In the genomic region with DNA sequence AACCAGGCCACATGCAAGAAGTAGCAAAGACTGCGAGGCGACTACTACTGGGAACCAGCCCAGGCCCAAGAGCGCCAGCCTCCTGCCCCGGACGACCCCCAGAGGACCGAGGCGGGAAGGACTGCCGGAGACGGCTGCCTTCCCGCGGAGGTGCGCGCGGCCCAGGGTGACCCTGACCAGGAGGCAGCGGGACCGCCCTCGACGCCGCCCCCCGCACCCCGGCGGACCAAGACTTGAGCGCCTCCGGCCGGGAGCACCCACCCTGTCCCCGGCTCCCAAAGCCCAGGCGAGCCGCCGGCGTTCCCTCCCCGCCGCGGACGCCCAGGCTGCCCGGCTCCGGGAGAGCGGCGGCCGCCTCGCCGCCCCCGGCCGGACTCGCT, we compare ENCODE assay signal across 7 mouse cellular contexts. TPM values are rescaled to one million over a fixed set of nuclear protein-coding genes. Genes with fewer than 3 reads are reported as not detected.
A peak's percentile ranks its signal among the peaks of the same experiment; 100 is the strongest.
DNase-seq lines count a peak whose midpoint lies in the region; ATAC-seq and TF ChIP-seq lines count a peak whose summit lies in the region.

No protein-coding gene starts in this region.

- peaks cover 32% of the 10 kb centered on the region for H3K36me3 ChIP-seq in E14TG2a.4 (ENCODE audit: insufficient read depth, low read length)
- peaks cover 34% of the 10 kb centered on the region for H3K36me3 ChIP-seq in heart, embryonic 16.5 days (ENCODE audit: control insufficient read depth, insufficient read depth)
- peaks cover 34% of the 10 kb centered on the region for H3K36me3 ChIP-seq in stomach, embryonic 16.5 days (ENCODE audit: control insufficient read depth, insufficient read depth, low read length)

- peak overlapping the region; percentile 96 for H3K27ac ChIP-seq in heart, embryonic 16.5 days (ENCODE audit: low read length)
- peak overlapping the region; percentile 89 for H3K27ac ChIP-seq in stomach, embryonic 16.5 days (ENCODE audit: low read length)

- no peak for TF ChIP-seq CTCF in E14TG2a.4 (conservative IDR thresholded peaks at IDR 0.05; ENCODE audit: low read length)

- H3K9ac ChIP-seq in heart, embryonic 16.5 days (ENCODE audit: low read length) = peak overlapping the region; percentile 100
- H3K9ac ChIP-seq in stomach, embryonic 16.5 days (ENCODE audit: low read length) = peak overlapping the region; percentile 96

- DNase-seq in A20 (ENCODE audit: low read depth, low spot score) = peak; percentile 71
- peak; percentile 57 for DNase-seq in embryo, embryonic 9.5 days (ENCODE audit: extremely low spot score)
- peak; percentile 82 for DNase-seq in kidney, postnatal 14 days

- peaks cover 87% of the 10 kb centered on the region for H3K9me3 ChIP-seq in E14TG2a.4 (ENCODE audit: low read length)
- H3K9me3 ChIP-seq in heart, embryonic 16.5 days (replicated peaks; ENCODE audit: control insufficient read depth, low read length) = peaks cover 5% of the 10 kb centered on the region
- H3K9me3 ChIP-seq in stomach, embryonic 16.5 days (replicated peaks; ENCODE audit: control insufficient read depth, low read length) = 0 out of 2 replicates have a peak, but pooled peaks cover 6% of the 10 kb centered on the region

- H3K4me3 ChIP-seq in E14TG2a.4 (replicated peaks; ENCODE audit: low read length) = peak overlapping the region; percentile 84
- peak overlapping the region; percentile 100 for H3K4me3 ChIP-seq in heart, embryonic 16.5 days (ENCODE audit: low read length)
- peak overlapping the region; percentile 100 for H3K4me3 ChIP-seq in stomach, embryonic 16.5 days (replicated peaks; ENCODE audit: low read length)

- peak overlapping the region; percentile 79 for H3K4me2 ChIP-seq in heart, embryonic 16.5 days (ENCODE audit: low read depth, low read length)
- H3K4me2 ChIP-seq in stomach, embryonic 16.5 days (ENCODE audit: low read depth, low read length) = peak overlapping the region; percentile 79

- under 1% methylated on average over 40 of the region's 44 CpGs for WGBS in heart, embryonic 16.5 days
- WGBS in stomach, embryonic 16.5 days = 0% methylated on average over 41 of the region's 44 CpGs

- H3K27me3 ChIP-seq in E14TG2a.4 (ENCODE audit: insufficient read depth, low read length) = no peaks in the 10 kb centered on the region
- H3K27me3 ChIP-seq in heart, embryonic 16.5 days (ENCODE audit: control insufficient read depth, insufficient read depth, low read length) = no peaks in the 10 kb centered on the region
- H3K27me3 ChIP-seq in stomach, embryonic 16.5 days (ENCODE audit: control insufficient read depth, insufficient read depth, low read length) = no peaks in the 10 kb centered on the region

- H3K4me1 ChIP-seq in E14TG2a.4 (replicated peaks; ENCODE audit: low read depth, low read length) = no peaks in the 10 kb centered on the region
- H3K4me1 ChIP-seq in heart, embryonic 16.5 days (ENCODE audit: control insufficient read depth, insufficient read depth, low read length) = peaks cover 17% of the 10 kb centered on the region
- peaks cover 16% of the 10 kb centered on the region for H3K4me1 ChIP-seq in stomach, embryonic 16.5 days (ENCODE audit: control insufficient read depth, insufficient read depth, low read length)

- peak; percentile 63 for ATAC-seq in heart, embryonic 16.5 days (replicated peaks; ENCODE audit: extremely low read depth, insufficient read depth, low FRiP score)
- ATAC-seq in megakaryocyte progenitor cell, adult 5-6 weeks (replicated peaks; ENCODE audit: poor library complexity) = peak; percentile 57
- peak; percentile 45; the same call in 1 of the 2 replicates for ATAC-seq in stomach, embryonic 16.5 days (ENCODE audit: insufficient read depth, low FRiP score)

RNA-seq across cellular contexts. Expression of a gene that starts 1.1 kb away (rescaled TPM):
- 9.6 and 11.2 TPM in 2 replicates for polyA plus RNA-seq in heart, embryonic 16.5 days (2015; fragmentation: Nextera tagmentation; extraction: Ambion mirVana)
- total RNA-seq in megakaryocyte progenitor cell, adult 5-6 weeks (2015) = 5.4 and 8.4 TPM in 2 replicates
- total RNA-seq in megakaryocyte progenitor cell, adult 5-6 weeks (2017) = 8.5 and 11.3 TPM in 2 replicates
- polyA plus RNA-seq in stomach, embryonic 16.5 days (2015; fragmentation: Nextera tagmentation; extraction: Ambion mirVana) = 10.4 and 10.9 TPM in 2 replicates

RNA-seq across cellular contexts. Expression of a gene that starts 25.9 kb away (rescaled TPM):
- 31.1 and 33.9 TPM in 2 replicates for polyA plus RNA-seq in heart, embryonic 16.5 days (2015; fragmentation: Nextera tagmentation; extraction: Ambion mirVana)
- 11.7 and 16.5 TPM in 2 replicates for total RNA-seq in megakaryocyte progenitor cell, adult 5-6 weeks (2015)
- 36.9 and 41.9 TPM in 2 replicates for total RNA-seq in megakaryocyte progenitor cell, adult 5-6 weeks (2017)
- polyA plus RNA-seq in stomach, embryonic 16.5 days (2015; fragmentation: Nextera tagmentation; extraction: Ambion mirVana) = 41.6 and 41.7 TPM in 2 replicates

RNA-seq across cellular contexts. Expression of a gene that starts 26.1 kb away (rescaled TPM):
- polyA plus RNA-seq in heart, embryonic 16.5 days (2015; fragmentation: Nextera tagmentation; extraction: Ambion mirVana) = 14.0 and 15.8 TPM in 2 replicates
- 1.8 and 2.2 TPM in 2 replicates for total RNA-seq in megakaryocyte progenitor cell, adult 5-6 weeks (2015)
- 2.5 and 3.1 TPM in 2 replicates for total RNA-seq in megakaryocyte progenitor cell, adult 5-6 weeks (2017)
- 6.3 and 8.1 TPM in 2 replicates for polyA plus RNA-seq in stomach, embryonic 16.5 days (2015; fragmentation: Nextera tagmentation; extraction: Ambion mirVana)

RNA-seq across cellular contexts. Expression of a gene that starts 41.4 kb away (rescaled TPM):
- 33.2 and 36.6 TPM in 2 replicates for polyA plus RNA-seq in heart, embryonic 16.5 days (2015; fragmentation: Nextera tagmentation; extraction: Ambion mirVana)
- total RNA-seq in megakaryocyte progenitor cell, adult 5-6 weeks (2015) = 27.1 and 32.3 TPM in 2 replicates
- 26.7 and 29.2 TPM in 2 replicates for total RNA-seq in megakaryocyte progenitor cell, adult 5-6 weeks (2017)
- polyA plus RNA-seq in stomach, embryonic 16.5 days (2015; fragmentation: Nextera tagmentation; extraction: Ambion mirVana) = 37.6 and 44.1 TPM in 2 replicates

RNA-seq across cellular contexts. Expression of a gene that starts 53.3 kb away (rescaled TPM):
- 3.8 and 3.9 TPM in 2 replicates for polyA plus RNA-seq in heart, embryonic 16.5 days (2015; fragmentation: Nextera tagmentation; extraction: Ambion mirVana)
- 1.7 TPM in 1 of 2 replicates, not detected in the other for total RNA-seq in megakaryocyte progenitor cell, adult 5-6 weeks (2015)
- 2.3 and 2.5 TPM in 2 replicates for total RNA-seq in megakaryocyte progenitor cell, adult 5-6 weeks (2017)
- polyA plus RNA-seq in stomach, embryonic 16.5 days (2015; fragmentation: Nextera tagmentation; extraction: Ambion mirVana) = 10.1 and 14.0 TPM in 2 replicates

Comparison
In these comparisons a context has a peak if more than half of its experiments do, and no peak if none do; other contexts are left out.
1. Peak in every context shown above with its lines: DNase-seq, ATAC-seq, H3K4me3 ChIP-seq and H3K27ac ChIP-seq.